Mouse (Mus musculus): ENCODE results near the gene Car6.

The Car6 gene

GRCm38 (mm10) chr4:150181304-150181703 lies 19.8 kb downstream of the Car6 start:
- peak; percentile 20 for DNase-seq (ENCODE audit: low read depth, low spot score)
- Histone ChIP-seq H3K36me3 (ENCODE audit: control insufficient read depth, insufficient read depth, low read length, poor library complexity, severe bottlenecking) (no peaks in the 10 kb centered on the region), H3K27me3 (ENCODE audit: control insufficient read depth, insufficient read depth, low read length, poor library complexity, severe bottlenecking) (no peaks in the 10 kb centered on the region)

- Histone ChIP-seq H3K27me3 (ENCODE audit: control insufficient read depth, insufficient read depth, low read length, poor library complexity, severe bottlenecking) (no peaks in the 10 kb centered on the region), H3K36me3 (ENCODE audit: control insufficient read depth, insufficient read depth, low read length, poor library complexity, severe bottlenecking) (no peaks in the 10 kb centered on the region)
- DNase-seq (ENCODE audit: low read depth, low spot score): no peak
Measured at GRCm38 (mm10) chr4:150178131-150178530, 23.0 kb downstream of the Car6 start.

- no peak for DNase-seq (ENCODE audit: low read depth, low spot score)
- Histone ChIP-seq H3K36me3 (ENCODE audit: control insufficient read depth, insufficient read depth, low read length, poor library complexity, severe bottlenecking) (no peaks in the 10 kb centered on the region), H3K27me3 (ENCODE audit: control insufficient read depth, insufficient read depth, low read length, poor library complexity, severe bottlenecking) (no peaks in the 10 kb centered on the region)
Measured at GRCm38 (mm10) chr4:150177122-150177521, 24.0 kb downstream of the Car6 start.

GRCm38 (mm10) chr4:150176535-150176934 lies 24.6 kb downstream of the Car6 start:
- H3K27me3 ChIP-seq (ENCODE audit: control insufficient read depth, insufficient read depth, low read length, poor library complexity, severe bottlenecking): no peaks in the 10 kb centered on the region
- H3K36me3 ChIP-seq (ENCODE audit: control insufficient read depth, insufficient read depth, low read length, poor library complexity, severe bottlenecking): no peaks in the 10 kb centered on the region
- peak; percentile 79 for DNase-seq (ENCODE audit: low read depth, low spot score)

GRCm38 (mm10) chr4:150174027-150174426 lies 27.1 kb downstream of the Car6 start:
- no peaks in the 10 kb centered on the region for H3K27me3 ChIP-seq (ENCODE audit: control insufficient read depth, insufficient read depth, low read length, poor library complexity, severe bottlenecking)

GRCm38 (mm10) chr4:150173281-150173680 lies 27.9 kb downstream of the Car6 start:
- no peaks in the 10 kb centered on the region for H3K36me3 ChIP-seq (ENCODE audit: control insufficient read depth, insufficient read depth, low read length, poor library complexity, severe bottlenecking)
- peak; percentile 70 for DNase-seq (ENCODE audit: low read depth, low spot score)
- no peaks in the 10 kb centered on the region for H3K27me3 ChIP-seq (ENCODE audit: control insufficient read depth, insufficient read depth, low read length, poor library complexity, severe bottlenecking)

More at GRCm38 (mm10) chr4:150174027-150174426, 27.1 kb downstream of the Car6 start:
- no peak for DNase-seq (ENCODE audit: low read depth, low spot score)
- H3K36me3 ChIP-seq (ENCODE audit: control insufficient read depth, insufficient read depth, low read length, poor library complexity, severe bottlenecking): no peaks in the 10 kb centered on the region

- Histone ChIP-seq H3K27me3 (ENCODE audit: control insufficient read depth, insufficient read depth, low read length, poor library complexity, severe bottlenecking) (no peaks in the 10 kb centered on the region), H3K36me3 (ENCODE audit: control insufficient read depth, insufficient read depth, low read length, poor library complexity, severe bottlenecking) (no peaks in the 10 kb centered on the region)
- no peak for DNase-seq (ENCODE audit: low read depth, low spot score)
Measured at GRCm38 (mm10) chr4:150172107-150172506, 29.0 kb downstream of the Car6 start.

- no peak for DNase-seq (ENCODE audit: low read depth, low spot score)
- H3K27me3 ChIP-seq (ENCODE audit: control insufficient read depth, insufficient read depth, low read length, poor library complexity, severe bottlenecking): no peaks in the 10 kb centered on the region
- H3K36me3 ChIP-seq (ENCODE audit: control insufficient read depth, insufficient read depth, low read length, poor library complexity, severe bottlenecking): no peaks in the 10 kb centered on the region
Measured at GRCm38 (mm10) chr4:150168406-150168805, 32.7 kb downstream of the Car6 start.

- H3K36me3 ChIP-seq (ENCODE audit: control insufficient read depth, insufficient read depth, low read length, poor library complexity, severe bottlenecking): no peaks in the 10 kb centered on the region
- no peaks in the 10 kb centered on the region for H3K27me3 ChIP-seq (ENCODE audit: control insufficient read depth, insufficient read depth, low read length, poor library complexity, severe bottlenecking)
- DNase-seq (ENCODE audit: low read depth, low spot score): no peak
Measured at GRCm38 (mm10) chr4:150164875-150165274, 36.3 kb downstream of the Car6 start.

GRCm38 (mm10) chr4:150162561-150163169 lies 38.5 kb downstream of the Car6 start:
- peak; percentile 19 for DNase-seq (ENCODE audit: low read depth, low spot score)
- H3K36me3 ChIP-seq (ENCODE audit: control insufficient read depth, insufficient read depth, low read length, poor library complexity, severe bottlenecking): no peaks in the 10 kb centered on the region

GRCm38 (mm10) chr4:150159458-150159857 lies 41.7 kb downstream of the Car6 start:
- Histone ChIP-seq H3K36me3 (ENCODE audit: control insufficient read depth, insufficient read depth, low read length, poor library complexity, severe bottlenecking) (no peaks in the 10 kb centered on the region), H3K27me3 (ENCODE audit: control insufficient read depth, insufficient read depth, low read length, poor library complexity, severe bottlenecking) (no peaks in the 10 kb centered on the region)
- DNase-seq (ENCODE audit: low read depth, low spot score): no peak

More at GRCm38 (mm10) chr4:150162561-150163169, 38.5 kb downstream of the Car6 start:
- no peaks in the 10 kb centered on the region for H3K27me3 ChIP-seq (ENCODE audit: control insufficient read depth, insufficient read depth, low read length, poor library complexity, severe bottlenecking)

GRCm38 (mm10) chr4:150157348-150157882 lies 43.7 kb downstream of the Car6 start:
- Histone ChIP-seq H3K36me3 (ENCODE audit: control insufficient read depth, insufficient read depth, low read length, poor library complexity, severe bottlenecking) (no peaks in the 10 kb centered on the region), H3K27me3 (ENCODE audit: control insufficient read depth, insufficient read depth, low read length, poor library complexity, severe bottlenecking) (no peaks in the 10 kb centered on the region)
- no peak for DNase-seq (ENCODE audit: low read depth, low spot score)

GRCm38 (mm10) chr4:150155731-150156130 lies 45.4 kb downstream of the Car6 start:
- no peaks in the 10 kb centered on the region for H3K27me3 ChIP-seq (ENCODE audit: control insufficient read depth, insufficient read depth, low read length, poor library complexity, severe bottlenecking)

GRCm38 (mm10) chr4:150155301-150155700 lies 45.8 kb downstream of the Car6 start:
- no peaks in the 10 kb centered on the region for H3K36me3 ChIP-seq (ENCODE audit: control insufficient read depth, insufficient read depth, low read length, poor library complexity, severe bottlenecking)
- DNase-seq (ENCODE audit: low read depth, low spot score): no peak
- no peaks in the 10 kb centered on the region for H3K27me3 ChIP-seq (ENCODE audit: control insufficient read depth, insufficient read depth, low read length, poor library complexity, severe bottlenecking)

More at GRCm38 (mm10) chr4:150155731-150156130, 45.4 kb downstream of the Car6 start:
- no peak for DNase-seq (ENCODE audit: low read depth, low spot score)
- H3K36me3 ChIP-seq (ENCODE audit: control insufficient read depth, insufficient read depth, low read length, poor library complexity, severe bottlenecking): no peaks in the 10 kb centered on the region

GRCm38 (mm10) chr4:150152483-150152882 lies 48.6 kb downstream of the Car6 start:
- H3K27me3 ChIP-seq (ENCODE audit: control insufficient read depth, insufficient read depth, low read length, poor library complexity, severe bottlenecking): no peaks in the 10 kb centered on the region
- DNase-seq (ENCODE audit: low read depth, low spot score): no peak
- H3K36me3 ChIP-seq (ENCODE audit: control insufficient read depth, insufficient read depth, low read length, poor library complexity, severe bottlenecking): no peaks in the 10 kb centered on the region

GRCm38 (mm10) chr4:150151045-150151444 lies 50.1 kb downstream of the Car6 start:
- DNase-seq (ENCODE audit: low read depth, low spot score): no peak
- Histone ChIP-seq H3K36me3 (ENCODE audit: control insufficient read depth, insufficient read depth, low read length, poor library complexity, severe bottlenecking) (no peaks in the 10 kb centered on the region), H3K27me3 (ENCODE audit: control insufficient read depth, insufficient read depth, low read length, poor library complexity, severe bottlenecking) (no peaks in the 10 kb centered on the region)
